Mouse (Mus musculus): ENCODE results near the gene Ddx5. TPM values are rescaled to one million over a fixed set of nuclear protein-coding genes. Genes with fewer than 3 reads are reported as not detected.

Gene Ddx5
- polyA plus RNA-seq (2016; fragmentation: Nextera tagmentation; extraction: Ambion mirVana) = 285 and 301 TPM in 2 replicates

DNA sequence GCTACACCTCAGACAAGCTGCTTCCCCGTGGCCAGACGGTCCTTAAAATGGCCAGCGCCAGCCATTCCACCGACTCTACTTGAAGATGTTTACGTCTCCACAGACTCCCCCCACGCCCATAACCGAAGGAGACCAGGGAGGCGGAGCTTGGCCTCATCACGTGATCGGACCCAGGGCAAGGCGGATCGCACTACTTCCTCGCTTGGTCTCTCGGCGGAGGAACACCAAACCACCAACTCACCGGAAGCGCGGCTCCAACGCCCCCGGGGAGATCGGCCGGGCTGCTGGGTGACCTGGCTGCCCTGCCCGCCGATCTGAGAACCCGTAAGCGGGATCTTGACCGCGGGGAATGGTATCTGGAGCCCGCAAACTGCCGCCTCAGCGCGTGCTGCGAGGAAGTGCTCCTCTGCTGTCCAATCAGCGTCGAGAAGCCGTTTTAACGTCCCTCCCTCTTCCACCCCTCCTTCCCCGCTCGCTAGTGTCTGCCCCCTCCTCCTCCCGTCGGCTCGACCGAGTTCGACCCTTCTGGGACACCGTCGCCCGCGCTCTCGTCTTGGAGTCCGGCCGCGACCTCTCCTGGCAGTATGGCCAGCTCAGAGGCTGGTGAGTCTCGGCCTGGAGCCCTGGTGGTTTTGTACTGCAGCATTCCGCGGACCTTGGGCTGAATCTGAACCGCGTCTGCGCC lies at the start of gene Ddx5, which contains the start of gene Cep95:
Gene Ddx5 (minus strand): TSS at position 411 of the 685 bp plus-strand sequence.
Gene Cep95 (plus strand): TSS at position 478 of the 685 bp plus-strand sequence.
- Histone ChIP-seq H3K4me1 (replicated peaks) (peaks cover 25% of the 10 kb centered on the region), H3K4me3 (peak within 1 kb of the TSS; percentile 97), H3K27me3 (ENCODE audit: insufficient read depth, poor library complexity, severe bottlenecking) (no peaks in the 10 kb centered on the region), H3K36me3 (peaks cover 59% of the 10 kb centered on the region), H3K9me3 (no peaks in the 10 kb centered on the region), H3K27ac (peak within 1 kb of the TSS; percentile 100)
- under 1% methylated on average over 58 of the region's 58 CpGs for WGBS
- peak; percentile 98 for DNase-seq (ENCODE audit: low spot score)

DNA sequence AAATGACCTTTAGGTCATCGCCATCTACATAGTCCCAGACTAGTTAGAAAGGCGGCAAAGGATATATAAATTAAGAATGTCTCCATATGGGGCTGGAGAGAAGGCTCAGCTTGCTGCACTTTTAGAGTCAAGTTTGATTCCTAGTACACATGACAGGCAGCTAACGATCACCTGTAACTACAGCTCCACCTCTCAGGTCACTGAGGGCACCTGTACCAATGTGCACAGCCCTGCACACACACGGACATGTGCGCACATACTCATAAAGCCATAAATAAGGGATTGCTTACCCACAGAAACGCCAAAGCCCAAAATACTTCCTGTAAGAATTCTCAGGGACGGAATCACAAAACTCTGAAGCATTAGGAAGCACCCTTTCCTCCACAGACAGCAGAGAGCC lies 39.1 kb upstream of the Ddx5 start:
- Histone ChIP-seq H3K4me1 (replicated peaks) (no peaks in the 10 kb centered on the region), H3K36me3 (peaks cover 94% of the 10 kb centered on the region), H3K27ac (no peak overlapping the region), H3K9me3 (no peaks in the 10 kb centered on the region), H3K4me3 (no peak overlapping the region), H3K27me3 (ENCODE audit: insufficient read depth, poor library complexity, severe bottlenecking) (no peaks in the 10 kb centered on the region)
- no peak for DNase-seq (ENCODE audit: low spot score)
- 94% methylated on average over 7 of the region's 7 CpGs for WGBS

GRCm38 (mm10) chr11:106824403-106824802 lies 35.4 kb upstream of the Ddx5 start:
- H3K36me3 ChIP-seq = peaks cover 97% of the 10 kb centered on the region
- no peak overlapping the region for H3K4me3 ChIP-seq
- H3K9me3 ChIP-seq = no peaks in the 10 kb centered on the region
- DNase-seq (ENCODE audit: low spot score) = no peak
- no peak overlapping the region for H3K27ac ChIP-seq
- 95% methylated on average over 10 of the region's 10 CpGs for WGBS
- H3K27me3 ChIP-seq (ENCODE audit: insufficient read depth, poor library complexity, severe bottlenecking) = no peaks in the 10 kb centered on the region
- no peaks in the 10 kb centered on the region for H3K4me1 ChIP-seq (replicated peaks)

DNA sequence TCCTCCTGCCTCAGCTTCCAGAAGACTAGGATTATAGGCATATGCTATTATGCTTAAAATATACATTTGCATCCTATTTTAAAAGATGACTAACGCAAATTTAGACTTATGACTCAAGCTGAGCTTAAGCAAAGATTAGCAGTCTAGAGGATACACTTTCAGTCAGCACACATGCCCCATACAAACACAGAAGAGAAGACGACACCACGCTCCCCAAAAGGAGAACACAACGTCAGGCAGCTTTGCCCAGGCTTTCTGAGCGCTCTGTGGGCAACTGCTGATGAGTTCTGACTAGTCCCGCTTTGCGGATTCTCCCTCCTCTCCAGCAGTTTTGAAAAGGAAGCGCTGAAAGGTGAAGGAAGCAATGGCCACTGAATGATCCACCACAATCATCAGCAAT lies 34.8 kb upstream of the Ddx5 start:
- Histone ChIP-seq H3K27me3 (ENCODE audit: insufficient read depth, poor library complexity, severe bottlenecking) (no peaks in the 10 kb centered on the region), H3K4me1 (replicated peaks) (no peaks in the 10 kb centered on the region), H3K4me3 (no peak overlapping the region), H3K9me3 (no peaks in the 10 kb centered on the region), H3K27ac (no peak overlapping the region), H3K36me3 (peaks cover 97% of the 10 kb centered on the region)
- 92% methylated on average over 8 of the region's 8 CpGs for WGBS
- DNase-seq (ENCODE audit: low spot score) = no peak

DNA sequence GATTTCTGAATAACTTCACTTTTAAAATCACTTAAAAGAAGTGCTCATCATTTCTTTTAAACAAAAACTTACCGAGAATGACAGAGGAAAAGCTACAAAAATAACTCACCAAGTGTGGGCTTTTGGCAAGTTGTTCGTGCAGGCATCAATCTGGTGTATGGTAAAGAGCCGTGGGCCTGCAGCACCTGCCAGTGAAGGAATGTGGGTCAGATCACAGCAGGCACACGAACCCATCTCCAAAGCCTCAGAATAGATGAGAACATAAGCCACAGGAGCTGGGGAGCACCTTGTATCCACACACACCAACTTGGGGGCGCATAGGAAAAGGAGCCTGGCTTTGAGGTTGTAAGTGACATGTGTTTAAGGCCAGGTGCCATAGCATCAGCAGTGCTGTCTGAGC lies 33.9 kb upstream of the Ddx5 start:
- WGBS = 92% methylated on average over 5 of the region's 5 CpGs
- H3K36me3 ChIP-seq = peaks cover 97% of the 10 kb centered on the region
- no peak overlapping the region for H3K27ac ChIP-seq
- no peaks in the 10 kb centered on the region for H3K27me3 ChIP-seq (ENCODE audit: insufficient read depth, poor library complexity, severe bottlenecking)
- H3K4me1 ChIP-seq (replicated peaks) = no peaks in the 10 kb centered on the region
- H3K4me3 ChIP-seq = no peak overlapping the region
- DNase-seq (ENCODE audit: low spot score) = no peak
- H3K9me3 ChIP-seq = no peaks in the 10 kb centered on the region

GRCm38 (mm10) chr11:106822491-106822890 lies 33.5 kb upstream of the Ddx5 start:
- H3K4me1 ChIP-seq (replicated peaks) = no peaks in the 10 kb centered on the region
- 94% methylated on average over 8 of the region's 8 CpGs for WGBS
- H3K36me3 ChIP-seq = peaks cover 97% of the 10 kb centered on the region
- no peak overlapping the region for H3K4me3 ChIP-seq
- no peak overlapping the region for H3K27ac ChIP-seq
- no peaks in the 10 kb centered on the region for H3K9me3 ChIP-seq
- H3K27me3 ChIP-seq (ENCODE audit: insufficient read depth, poor library complexity, severe bottlenecking) = no peaks in the 10 kb centered on the region
- DNase-seq (ENCODE audit: low spot score) = no peak

- Histone ChIP-seq H3K4me1 (replicated peaks) (no peaks in the 10 kb centered on the region), H3K4me3 (no peak overlapping the region), H3K9me3 (no peaks in the 10 kb centered on the region), H3K27me3 (ENCODE audit: insufficient read depth, poor library complexity, severe bottlenecking) (no peaks in the 10 kb centered on the region), H3K36me3 (peaks cover 98% of the 10 kb centered on the region), H3K27ac (no peak overlapping the region)
- DNase-seq (ENCODE audit: low spot score) = no peak
- 89% methylated on average over 6 of the region's 6 CpGs for WGBS
Observed at GRCm38 (mm10) chr11:106821397-106821796, 32.4 kb upstream of the Ddx5 start.

- Histone ChIP-seq H3K4me1 (replicated peaks) (no peaks in the 10 kb centered on the region), H3K9me3 (no peaks in the 10 kb centered on the region), H3K36me3 (peaks cover 98% of the 10 kb centered on the region), H3K27me3 (ENCODE audit: insufficient read depth, poor library complexity, severe bottlenecking) (no peaks in the 10 kb centered on the region), H3K27ac (no peak overlapping the region), H3K4me3 (no peak overlapping the region)
- 88% methylated on average over 4 of the region's 4 CpGs for WGBS
- no peak for DNase-seq (ENCODE audit: low spot score)
Observed at GRCm38 (mm10) chr11:106820972-106821371, 32.0 kb upstream of the Ddx5 start.

GRCm38 (mm10) chr11:106820252-106820651 lies 31.3 kb upstream of the Ddx5 start:
- no peak overlapping the region for H3K27ac ChIP-seq
- no peaks in the 10 kb centered on the region for H3K9me3 ChIP-seq
- no peaks in the 10 kb centered on the region for H3K4me1 ChIP-seq (replicated peaks)
- no peaks in the 10 kb centered on the region for H3K27me3 ChIP-seq (ENCODE audit: insufficient read depth, poor library complexity, severe bottlenecking)
- 92% methylated on average over 6 of the region's 6 CpGs for WGBS
- peaks cover 98% of the 10 kb centered on the region for H3K36me3 ChIP-seq
- H3K4me3 ChIP-seq = no peak overlapping the region
- DNase-seq (ENCODE audit: low spot score) = no peak

DNA sequence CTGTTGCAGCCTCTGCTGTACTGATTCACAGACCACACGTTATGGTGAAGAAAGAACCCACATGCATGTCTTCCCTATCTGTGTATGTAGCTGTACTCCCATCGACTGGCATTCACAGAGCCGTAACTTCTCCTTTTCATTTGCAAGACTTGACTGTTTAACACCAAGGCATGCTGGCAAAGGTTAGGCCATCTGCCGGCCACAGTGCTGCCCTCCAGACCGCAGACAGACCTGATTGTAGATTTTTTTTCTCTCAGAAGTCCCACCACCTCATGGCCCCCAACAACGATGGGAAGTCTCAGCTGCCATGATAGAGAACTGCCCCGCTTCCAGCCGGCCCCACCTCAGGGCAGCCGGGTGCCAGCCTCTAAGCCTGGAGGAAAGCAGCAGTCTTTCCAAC lies 30.6 kb upstream of the Ddx5 start:
- H3K4me3 ChIP-seq = no peak overlapping the region
- DNase-seq (ENCODE audit: low spot score) = no peak
- H3K9me3 ChIP-seq = no peaks in the 10 kb centered on the region
- peaks cover 98% of the 10 kb centered on the region for H3K36me3 ChIP-seq
- H3K4me1 ChIP-seq (replicated peaks) = no peaks in the 10 kb centered on the region
- no peak overlapping the region for H3K27ac ChIP-seq
- H3K27me3 ChIP-seq (ENCODE audit: insufficient read depth, poor library complexity, severe bottlenecking) = no peaks in the 10 kb centered on the region
- 93% methylated on average over 9 of the region's 9 CpGs for WGBS

- Histone ChIP-seq H3K4me1 (replicated peaks) (no peaks in the 10 kb centered on the region), H3K27ac (no peak overlapping the region), H3K9me3 (no peaks in the 10 kb centered on the region), H3K36me3 (peaks cover 100% of the 10 kb centered on the region), H3K27me3 (ENCODE audit: insufficient read depth, poor library complexity, severe bottlenecking) (no peaks in the 10 kb centered on the region), H3K4me3 (no peak overlapping the region)
- DNase-seq (ENCODE audit: low spot score) = no peak
- 95% methylated on average over 9 of the region's 9 CpGs for WGBS
Observed at GRCm38 (mm10) chr11:106818341-106818740, 29.4 kb upstream of the Ddx5 start.

DNA sequence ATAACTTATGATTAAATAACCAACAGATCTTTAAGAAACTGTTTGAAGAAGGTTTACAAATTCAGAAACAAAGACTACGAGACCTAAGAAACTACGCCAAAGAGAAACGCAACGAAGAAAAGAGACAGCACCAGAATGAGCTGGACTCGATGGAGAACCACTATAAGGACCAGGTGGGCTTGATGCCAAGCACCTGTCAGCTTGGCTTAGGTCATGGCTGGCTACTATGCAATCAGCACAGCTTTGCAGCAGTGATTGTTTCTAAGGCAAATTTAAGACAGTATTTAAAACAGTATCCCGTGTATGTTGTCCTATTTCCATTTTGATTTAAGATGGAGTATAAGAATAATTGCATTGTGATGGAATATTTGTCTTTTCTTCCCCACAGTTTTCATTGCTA lies 28.8 kb upstream of the Ddx5 start:
- no peak overlapping the region for H3K4me3 ChIP-seq
- peaks cover 100% of the 10 kb centered on the region for H3K36me3 ChIP-seq
- H3K27ac ChIP-seq = no peak overlapping the region
- WGBS = 96% methylated on average over 6 of the region's 6 CpGs
- H3K27me3 ChIP-seq (ENCODE audit: insufficient read depth, poor library complexity, severe bottlenecking) = no peaks in the 10 kb centered on the region
- H3K4me1 ChIP-seq (replicated peaks) = no peaks in the 10 kb centered on the region
- no peaks in the 10 kb centered on the region for H3K9me3 ChIP-seq
- DNase-seq (ENCODE audit: low spot score) = no peak

GRCm38 (mm10) chr11:106817156-106817555 lies 28.2 kb upstream of the Ddx5 start:
- 91% methylated on average over 3 of the region's 3 CpGs for WGBS
- H3K27ac ChIP-seq = no peak overlapping the region
- H3K36me3 ChIP-seq = peaks cover 100% of the 10 kb centered on the region

DNA sequence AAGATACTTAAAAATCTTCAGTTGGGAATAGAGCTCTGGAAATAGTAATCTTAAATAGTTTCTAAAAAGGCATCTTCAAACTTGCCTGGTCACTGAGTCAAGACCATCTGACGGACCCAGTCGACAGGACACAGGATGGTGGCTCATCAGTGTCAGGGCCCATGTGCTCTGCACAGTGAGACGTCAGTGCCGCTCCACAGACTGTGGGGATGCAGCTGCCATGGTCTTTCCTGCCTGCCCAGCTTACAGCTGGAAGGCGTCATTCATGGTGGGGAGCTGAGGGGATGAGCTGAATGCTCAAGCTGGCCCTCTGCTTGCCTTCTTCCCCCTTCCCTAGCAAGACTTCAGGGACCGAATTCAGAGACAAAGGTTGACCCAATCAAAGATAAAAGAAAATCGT lies 27.3 kb upstream of the Ddx5 start:
- Histone ChIP-seq H3K27me3 (ENCODE audit: insufficient read depth, poor library complexity, severe bottlenecking) (no peaks in the 10 kb centered on the region), H3K36me3 (peaks cover 100% of the 10 kb centered on the region), H3K27ac (no peak overlapping the region), H3K9me3 (no peaks in the 10 kb centered on the region), H3K4me3 (no peak overlapping the region), H3K4me1 (replicated peaks) (no peaks in the 10 kb centered on the region)
- WGBS = 92% methylated on average over 7 of the region's 7 CpGs
- DNase-seq (ENCODE audit: low spot score) = no peak

More at GRCm38 (mm10) chr11:106817156-106817555, 28.2 kb upstream of the Ddx5 start:
- Histone ChIP-seq H3K4me1 (replicated peaks) (no peaks in the 10 kb centered on the region), H3K9me3 (no peaks in the 10 kb centered on the region), H3K27me3 (ENCODE audit: insufficient read depth, poor library complexity, severe bottlenecking) (no peaks in the 10 kb centered on the region), H3K4me3 (no peak overlapping the region)
- DNase-seq (ENCODE audit: low spot score) = no peak

Data from hindbrain, embryonic 10.5 days (tissue).